Mouse (Mus musculus): ENCODE data around the gene Kptn.

GRCm38 (mm10) chr7:16102686-16103226 lies 16.9 kb upstream of the Kptn start:
- TF ChIP-seq EP300 (IDR thresholded peaks at IDR 0.05; ENCODE audit: low read depth) (no peak), CTCF (IDR thresholded peaks at IDR 0.05; ENCODE audit: low read depth) (no peak)
